Mouse (Mus musculus) subcutaneous adipose tissue, adult 2 months (tissue): ENCODE results near the gene Pfkl. TPM values are rescaled to one million over a fixed set of nuclear protein-coding genes. Genes with fewer than 3 reads are reported as not detected.

Experiments used
- polyA plus RNA-seq: library from polyadenylated mRNA; depleted of rRNA; stranded (reverse); fragments of >200 nt; gene quantifications from 2 replicates; pipeline ENCODE4 v1.2.3, GENCODE M21; 2012; ENCODE audit warnings: low replicate concordance; rRNA removed

The Pfkl gene
- polyA plus RNA-seq: 159 and 201 TPM in 2 replicates

GRCm38 (mm10) chr10:78009945-78010293 is at the start of gene Pfkl:
Pfkl (minus strand) TSS chr10:78010083.

GRCm38 (mm10) chr10:78043406-78043836 is 33.5 kb upstream of the Pfkl start, which contains the start of gene Aire:
Aire (minus strand) TSS chr10:78043610.

GRCm38 (mm10) chr10:78041647-78042046 is 31.8 kb upstream of the Pfkl start, which contains the start of gene Dnmt3l:
Dnmt3l (plus strand) TSS chr10:78041947.

GRCm38 (mm10) chr10:77978351-77979350 is 31.2 kb downstream of the Pfkl start, which contains the start of gene 1810043G02Rik:
1810043G02Rik (plus strand) TSS chr10:77978524.

GRCm38 (mm10) chr10:77970481-77970880 is 39.4 kb downstream of the Pfkl start, which contains the start of gene Trpm2:
Trpm2 (minus strand) TSS chr10:77970563.

Other genes starting within 250 kb of the Pfkl start
- not detected in 2 replicates for gene Gm3238, start 238.8 kb downstream of the Pfkl start, polyA plus RNA-seq
- not detected in 2 replicates for gene Gm7138, start 233.1 kb downstream of the Pfkl start, polyA plus RNA-seq
- not detected in 2 replicates for gene Gm3250, start 227.5 kb downstream of the Pfkl start, polyA plus RNA-seq
- not detected in 2 replicates for gene Gm7137, start 221.9 kb downstream of the Pfkl start, polyA plus RNA-seq
- not detected in 2 replicates for gene Gm9639, start 215.0 kb downstream of the Pfkl start, polyA plus RNA-seq
- not detected in 2 replicates for gene Gm19668, start 210.9 kb downstream of the Pfkl start, polyA plus RNA-seq
- gene Gm9507, start 198.2 kb downstream of the Pfkl start, polyA plus RNA-seq: not detected in 2 replicates
- not detected in 2 replicates for gene Gm2696, start 195.4 kb downstream of the Pfkl start, polyA plus RNA-seq
- not detected in 2 replicates for gene Krtap10-4, start 183.0 kb downstream of the Pfkl start, polyA plus RNA-seq
- gene Krtap10-10, start 174.1 kb downstream of the Pfkl start, polyA plus RNA-seq: not detected in 2 replicates
- not detected in 2 replicates for gene Gm36176, start 163.3 kb downstream of the Pfkl start, polyA plus RNA-seq
- not detected in 2 replicates for gene Gm10318, start 157.2 kb downstream of the Pfkl start, polyA plus RNA-seq
- not detected in 2 replicates for gene Gm3285, start 148.1 kb downstream of the Pfkl start, polyA plus RNA-seq
- 7.8 and 12.9 TPM in 2 replicates for gene Lrrc3, start 107.5 kb downstream of the Pfkl start, polyA plus RNA-seq
- gene Trpm2, start 39.5 kb downstream of the Pfkl start, polyA plus RNA-seq: 0.69 and 2.5 TPM in 2 replicates
- 57.2 and 59.7 TPM in 2 replicates for gene 1810043G02Rik, start 31.6 kb downstream of the Pfkl start, polyA plus RNA-seq
- gene Dnmt3l, start 31.9 kb upstream of the Pfkl start, polyA plus RNA-seq: 6.6 and 13.6 TPM in 2 replicates
- 0.19 TPM in 1 of 2 replicates, not detected in the other for gene Aire, start 33.5 kb upstream of the Pfkl start, polyA plus RNA-seq
- 14.4 and 31.1 TPM in 2 replicates for gene Icosl, start 59.2 kb upstream of the Pfkl start, polyA plus RNA-seq
- gene D10Jhu81e, start 159.7 kb upstream of the Pfkl start, polyA plus RNA-seq: 131 and 216 TPM in 2 replicates
- gene Pwp2, start 175.1 kb upstream of the Pfkl start, polyA plus RNA-seq: 7.8 and 19.7 TPM in 2 replicates
- gene Trappc10, start 234.6 kb upstream of the Pfkl start, polyA plus RNA-seq: 49.3 and 56.1 TPM in 2 replicates